ENCODE assay signal across 20 mouse cellular contexts in the genomic region with DNA sequence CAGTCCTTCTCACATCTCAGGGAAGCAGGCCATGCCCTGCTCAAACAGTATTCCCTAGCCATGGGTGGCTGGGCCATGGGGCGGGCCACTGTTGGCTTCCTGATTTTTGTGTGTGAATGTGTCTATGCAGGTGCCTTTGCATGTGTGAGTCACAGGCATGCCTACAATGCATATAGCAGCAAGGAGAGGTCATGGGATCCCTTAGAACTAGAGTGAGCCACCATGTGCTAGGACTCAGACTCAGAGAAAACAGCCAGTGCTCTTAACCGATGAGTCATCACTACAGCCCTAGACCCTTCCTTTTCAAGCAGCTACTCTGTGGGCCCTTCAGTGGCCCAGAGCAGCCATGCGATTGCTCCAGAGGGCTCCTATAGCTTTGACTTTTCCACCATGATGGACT. TPM values are rescaled to one million over a fixed set of nuclear protein-coding genes. Genes with fewer than 3 reads are reported as not detected.
DNase-seq lines count a peak whose midpoint lies in the region; ATAC-seq and TF ChIP-seq lines count a peak whose summit lies in the region.
"Had no signal": no experiment of that assay in that cellular context is flagged by ENCODE, and none has a peak within 500 bp of the region (broad histone marks: within the 10 kb centered on the region; RNA-seq: fewer than 3 reads in every experiment).

No protein-coding gene starts in this region.

- ATAC-seq in hindbrain, embryonic 11.5 days (ENCODE audit: low FRiP score): peak; percentile 28; the same call in 1 of the 2 replicates
- ATAC-seq in hindbrain, postnatal 0 days: no peak
- peak; percentile 43 for ATAC-seq in lung, postnatal 0 days
- ATAC-seq in G1E (ENCODE audit: extremely low read depth, insufficient number of reproducible peaks, low FRiP score, poor library complexity, severe bottlenecking): 0 out of 2 replicates have a peak, but pooled peaks have one; percentile 10
- ATAC-seq in neural tube, embryonic 15.5 days (ENCODE audit: low FRiP score): peak; percentile 51
- ATAC-seq: forebrain, embryonic 14.5 days had no signal

- H3K4me1 ChIP-seq in hindbrain, embryonic 11.5 days (replicated peaks; ENCODE audit: control insufficient read depth, insufficient read depth, low read length): no peaks in the 10 kb centered on the region
- no peaks in the 10 kb centered on the region for H3K4me1 ChIP-seq in hindbrain, postnatal 0 days (ENCODE audit: insufficient read depth, low read length)
- H3K4me1 ChIP-seq in lung, postnatal 0 days (ENCODE audit: insufficient read depth, low read depth, low read length): peaks cover 5% of the 10 kb centered on the region; the same call in 1 of the 2 replicates
- H3K4me1 ChIP-seq in G1E (ENCODE audit: insufficient read depth, low read depth, low read length): no peaks in the 10 kb centered on the region
- H3K4me1 ChIP-seq in neural tube, embryonic 15.5 days: no peaks in the 10 kb centered on the region
- H3K4me1 ChIP-seq in forebrain, embryonic 10.5 days: no peaks in the 10 kb centered on the region
- H3K4me1 ChIP-seq: embryonic facial prominence, embryonic 12.5 days had no signal

- no peak overlapping the region for H3K4me3 ChIP-seq in hindbrain, embryonic 11.5 days (ENCODE audit: low read depth, low read length)
- no peak overlapping the region for H3K4me3 ChIP-seq in hindbrain, postnatal 0 days (ENCODE audit: low read length)
- no peak overlapping the region for H3K4me3 ChIP-seq in lung, postnatal 0 days (ENCODE audit: low read depth, low read length)
- no peak overlapping the region for H3K4me3 ChIP-seq in G1E (ENCODE audit: low read depth, low read length)
- H3K4me3 ChIP-seq in neural tube, embryonic 15.5 days (replicated peaks): no peak overlapping the region
- no peak overlapping the region for H3K4me3 ChIP-seq in forebrain, embryonic 10.5 days
- H3K4me3 ChIP-seq: embryonic facial prominence, embryonic 12.5 days; erythroblast, embryonic 14.5 days; heart, adult 2 months; myocyte had no signal

- H3K27ac ChIP-seq in hindbrain, embryonic 11.5 days (ENCODE audit: low read depth, low read length): no peak overlapping the region
- H3K27ac ChIP-seq in hindbrain, postnatal 0 days: no peak overlapping the region
- peak overlapping the region; percentile 57; the same call in 1 of the 2 replicates for H3K27ac ChIP-seq in lung, postnatal 0 days (ENCODE audit: low read length)
- no peak overlapping the region for H3K27ac ChIP-seq in neural tube, embryonic 15.5 days (replicated peaks)
- no peak overlapping the region for H3K27ac ChIP-seq in forebrain, embryonic 10.5 days
- H3K27ac ChIP-seq: embryonic facial prominence, embryonic 12.5 days; heart, adult 2 months had no signal

- H3K9ac ChIP-seq in hindbrain, embryonic 11.5 days (ENCODE audit: low read depth, low read length): no peak overlapping the region
- H3K9ac ChIP-seq in hindbrain, postnatal 0 days (replicated peaks; ENCODE audit: low read length): no peak overlapping the region
- no peak overlapping the region for H3K9ac ChIP-seq in lung, postnatal 0 days (replicated peaks; ENCODE audit: low read depth)
- H3K9ac ChIP-seq in neural tube, embryonic 15.5 days (replicated peaks): no peak overlapping the region
- H3K9ac ChIP-seq: embryonic facial prominence, embryonic 12.5 days had no signal

- TF ChIP-seq EP300 in lung, postnatal 0 days (IDR thresholded peaks at IDR 0.05): no peak

- no peak for DNase-seq in hindbrain, embryonic 11.5 days (ENCODE audit: low spot score)
- DNase-seq in hindbrain, postnatal 0 days (ENCODE audit: low spot score): no peak
- DNase-seq in lung, postnatal 0 days (ENCODE audit: low spot score): peak; percentile 50
- no peak for DNase-seq in lung, postnatal 10 days
- DNase-seq in G1E (ENCODE audit: low spot score): no peak
- DNase-seq in forebrain, embryonic 10.5 days (ENCODE audit: extremely low spot score, low spot score): no peak
- DNase-seq: adrenal gland, adult 2 months; cerebellum, adult 9-11 months; gastrocnemius, postnatal 10 days; heart, adult 2 months; kidney, adult 2 months; kidney, postnatal 10 days; right cerebral cortex, postnatal 14 days; spleen, adult 18-20 months; thymus, postnatal 36 days had no signal

- TF ChIP-seq CTCF in hindbrain, postnatal 0 days (IDR thresholded peaks at IDR 0.05; ENCODE audit: low read depth): no peak
- no peak for TF ChIP-seq CTCF in lung, postnatal 0 days (IDR thresholded peaks at IDR 0.05)
- no peak for TF ChIP-seq CTCF in G1E (IDR thresholded peaks at IDR 0.05; ENCODE audit: low read depth, low read length)

- 95% methylated on average over 3 of the region's 3 CpGs for WGBS in hindbrain, embryonic 11.5 days
- WGBS in hindbrain, postnatal 0 days: 95% methylated on average over 3 of the region's 3 CpGs
- WGBS in lung, postnatal 0 days: 86% methylated on average over 3 of the region's 3 CpGs
- WGBS in neural tube, embryonic 15.5 days: 97% methylated on average over 3 of the region's 3 CpGs
- 95% methylated on average over 3 of the region's 3 CpGs for WGBS in forebrain, embryonic 10.5 days

- H3K4me2 ChIP-seq in hindbrain, embryonic 11.5 days (replicated peaks; ENCODE audit: low read depth, low read length): no peak overlapping the region
- H3K4me2 ChIP-seq in hindbrain, postnatal 0 days (ENCODE audit: low read depth, low read length): no peak overlapping the region
- H3K4me2 ChIP-seq in lung, postnatal 0 days (replicated peaks; ENCODE audit: low read depth, low read length): no peak overlapping the region
- no peak overlapping the region for H3K4me2 ChIP-seq in neural tube, embryonic 15.5 days
- H3K4me2 ChIP-seq: embryonic facial prominence, embryonic 12.5 days had no signal

- H3K9me3 ChIP-seq in hindbrain, embryonic 11.5 days (ENCODE audit: control insufficient read depth, low read length): no peaks in the 10 kb centered on the region
- H3K9me3 ChIP-seq in hindbrain, postnatal 0 days (ENCODE audit: low read length): no peaks in the 10 kb centered on the region
- no peaks in the 10 kb centered on the region for H3K9me3 ChIP-seq in lung, postnatal 0 days (ENCODE audit: low read length)
- no peaks in the 10 kb centered on the region for H3K9me3 ChIP-seq in G1E (replicated peaks)
- no peaks in the 10 kb centered on the region for H3K9me3 ChIP-seq in neural tube, embryonic 15.5 days (replicated peaks)
- no peaks in the 10 kb centered on the region for H3K9me3 ChIP-seq in forebrain, embryonic 10.5 days
- H3K9me3 ChIP-seq: embryonic facial prominence, embryonic 12.5 days had no signal

- no peaks in the 10 kb centered on the region for H3K27me3 ChIP-seq in hindbrain, embryonic 11.5 days (ENCODE audit: control insufficient read depth, insufficient read depth, low read length)
- no peaks in the 10 kb centered on the region for H3K27me3 ChIP-seq in hindbrain, postnatal 0 days (ENCODE audit: insufficient read depth, low read length)
- no peaks in the 10 kb centered on the region for H3K27me3 ChIP-seq in lung, postnatal 0 days (replicated peaks; ENCODE audit: insufficient read depth, low read length)
- no peaks in the 10 kb centered on the region for H3K27me3 ChIP-seq in G1E (ENCODE audit: insufficient read depth, low read length)
- H3K27me3 ChIP-seq in neural tube, embryonic 15.5 days (replicated peaks): no peaks in the 10 kb centered on the region
- H3K27me3 ChIP-seq in forebrain, embryonic 10.5 days (ENCODE audit: poor library complexity, severe bottlenecking): no peaks in the 10 kb centered on the region
- H3K27me3 ChIP-seq: embryonic facial prominence, embryonic 12.5 days had no signal

- no peaks in the 10 kb centered on the region for H3K36me3 ChIP-seq in hindbrain, embryonic 11.5 days (ENCODE audit: control insufficient read depth, insufficient read depth, low read length)
- H3K36me3 ChIP-seq in hindbrain, postnatal 0 days (ENCODE audit: insufficient read depth, low read length): peaks cover 25% of the 10 kb centered on the region
- H3K36me3 ChIP-seq in lung, postnatal 0 days (ENCODE audit: insufficient read depth, low read length): no peaks in the 10 kb centered on the region; the same call in 1 of the 2 replicates
- H3K36me3 ChIP-seq in G1E (replicated peaks): peaks cover 63% of the 10 kb centered on the region
- peaks cover 37% of the 10 kb centered on the region for H3K36me3 ChIP-seq in neural tube, embryonic 15.5 days
- peaks cover 53% of the 10 kb centered on the region for H3K36me3 ChIP-seq in forebrain, embryonic 10.5 days (replicated peaks)

RNA-seq across cellular contexts. Expression of a gene that starts 17.3 kb away (rescaled TPM):
- polyA plus RNA-seq in hindbrain, embryonic 11.5 days (2014; fragmentation: Nextera tagmentation; extraction: Ambion mirVana): 439 and 466 TPM in 2 replicates
- 182 and 199 TPM in 2 replicates for total RNA-seq in hindbrain, postnatal 0 days (2014; rRNA removed)
- polyA plus RNA-seq in hindbrain, postnatal 0 days (2015; fragmentation: Nextera tagmentation; extraction: Ambion mirVana): 560 and 564 TPM in 2 replicates
- 226 and 232 TPM in 2 replicates for polyA plus RNA-seq in lung, postnatal 0 days (2015; fragmentation: Nextera tagmentation; extraction: Ambion mirVana)
- total RNA-seq in G1E (2014; fragmentation: Nextera tagmentation) (117 and 184 TPM in 2 replicates), G1E (2017) (143 and 188 TPM in 2 replicates)
- polyA plus RNA-seq in G1E (2012): 10.0 and 22.1 TPM in 2 replicates
- 395 and 434 TPM in 2 replicates for polyA plus RNA-seq in neural tube, embryonic 15.5 days (2015; fragmentation: Nextera tagmentation; extraction: Ambion mirVana)
- 395 and 413 TPM in 2 replicates for polyA plus RNA-seq in forebrain, embryonic 10.5 days (2016; fragmentation: Nextera tagmentation; extraction: Ambion mirVana)

RNA-seq across cellular contexts. Expression of a gene that starts 27.4 kb away (rescaled TPM):
- polyA plus RNA-seq in hindbrain, embryonic 11.5 days (2014; fragmentation: Nextera tagmentation; extraction: Ambion mirVana): 88.0 and 99.6 TPM in 2 replicates
- 25.6 and 25.8 TPM in 2 replicates for total RNA-seq in hindbrain, postnatal 0 days (2014; rRNA removed)
- 64.8 and 65.8 TPM in 2 replicates for polyA plus RNA-seq in hindbrain, postnatal 0 days (2015; fragmentation: Nextera tagmentation; extraction: Ambion mirVana)
- 30.7 and 32.4 TPM in 2 replicates for polyA plus RNA-seq in lung, postnatal 0 days (2015; fragmentation: Nextera tagmentation; extraction: Ambion mirVana)
- total RNA-seq in G1E (2014; fragmentation: Nextera tagmentation) (183 and 246 TPM in 2 replicates), G1E (2017) (186 and 206 TPM in 2 replicates)
- 13.0 and 54.6 TPM in 2 replicates for polyA plus RNA-seq in G1E (2012)
- polyA plus RNA-seq in neural tube, embryonic 15.5 days (2015; fragmentation: Nextera tagmentation; extraction: Ambion mirVana): 60.4 and 71.9 TPM in 2 replicates
- 108 and 113 TPM in 2 replicates for polyA plus RNA-seq in forebrain, embryonic 10.5 days (2016; fragmentation: Nextera tagmentation; extraction: Ambion mirVana)
